Mouse (Mus musculus) lung, embryonic 14.5 days (tissue): ENCODE measurements around the gene Nefh. TPM values are rescaled to one million over a fixed set of nuclear protein-coding genes. Genes with fewer than 3 reads are reported as not detected.
A peak's percentile ranks its signal among the peaks of the same experiment; 100 is the strongest.

Source experiments
- ATAC-seq: fragments of 200-750 bp; cut with Nextera tagmentation; 2 replicates; pipeline ENCODE4 v1.8.0; 2017; ENCODE audit warnings: mild to moderate bottlenecking, moderate TSS enrichment, moderate library complexity; ENCODE audit not compliant: insufficient read depth
- DNase-seq: peaks from one replicate; pipeline ENCODE4 v3.0.0-alpha.2; 2015
- H3K27ac ChIP-seq: fragments of 300-500 bp; sonication (generic); 2 replicates; pipeline ENCODE4 v1.5.1; 2014; ENCODE audit warnings: low read depth, mild to moderate bottlenecking, moderate library complexity
- H3K27me3 ChIP-seq: fragments of 300-500 bp; sonication (generic); 2 replicates; pipeline ENCODE4 v1.6.1; 2014; ENCODE audit warnings: low read length, control low read depth; ENCODE audit not compliant: insufficient read depth
- H3K36me3 ChIP-seq: fragments of 300-500 bp; sonication (generic); 2 replicates; pipeline ENCODE4 v1.6.1; 2014; ENCODE audit warnings: control low read depth; ENCODE audit not compliant: insufficient read depth
- H3K4me1 ChIP-seq: fragments of 300-500 bp; sonication (generic); 2 replicates; pipeline ENCODE4 v1.6.1; 2014; ENCODE audit warnings: antibody characterized with exemption, control low read depth; ENCODE audit not compliant: insufficient read depth
- H3K4me2 ChIP-seq: fragments of 300-500 bp; sonication (generic); 2 replicates; pipeline ENCODE4 v1.6.1; 2014; ENCODE audit warnings: mild to moderate bottlenecking
- H3K4me3 ChIP-seq: fragments of 300-500 bp; sonication (generic); 2 replicates; pipeline ENCODE4 v1.5.1; 2014; ENCODE audit warnings: low read depth, low read length
- H3K9ac ChIP-seq: fragments of 300-500 bp; sonication (generic); 2 replicates; pipeline ENCODE4 v1.6.1; 2014
- H3K9me3 ChIP-seq: fragments of 300-500 bp; sonication (generic); 2 replicates; pipeline ENCODE4 v1.6.1; 2016; ENCODE audit warnings: low read depth, low read length, control low read depth
- CTCF ChIP-seq: IDR thresholded peaks from 2 replicates; pipeline ENCODE4 v1.5.1; 2016; ENCODE audit warnings: antibody characterized with exemption, low read depth
- WGBS: fragments of 180-500 bp; shearing (Covaris S2); extraction: QIAGEN DNeasy Blood & Tissue Kit; methylation state at CpG from one replicate; pipeline ENCODE4 v1.1.7; 2014; 5-methylcytosine and 5-hydroxymethylcytosine counted together
- polyA plus RNA-seq: library from polyadenylated mRNA; unstranded; fragments of >200 nt; fragmentation: Nextera tagmentation; extraction: Ambion mirVana; gene quantifications from 2 replicates; pipeline ENCODE4 v1.2.1, GENCODE M21; 2014

Gene Nefh
- polyA plus RNA-seq, 1 experiment from 2014 or later: 0.36 TPM

DNA sequence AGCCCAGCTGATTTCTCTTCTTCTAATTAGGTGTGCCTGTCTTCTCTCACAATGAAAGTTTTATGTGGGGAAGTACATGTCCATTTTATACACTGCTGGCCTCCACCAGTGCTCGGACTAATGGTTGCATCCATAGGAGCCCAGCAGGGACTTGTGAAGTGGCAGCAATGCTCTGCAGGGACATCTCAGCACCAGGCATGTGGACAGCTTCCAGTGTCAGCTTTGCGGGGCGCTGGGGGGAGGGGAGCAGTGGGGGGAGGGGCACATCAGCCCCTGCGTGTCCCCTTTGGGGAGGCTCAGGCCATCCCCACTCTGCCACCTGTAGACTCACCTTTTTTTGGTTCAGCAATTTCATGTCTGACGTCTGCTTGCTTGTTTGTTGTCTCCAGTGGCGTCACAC lies 5.5 kb upstream of the Nefh start:
- TF ChIP-seq CTCF: no peak
- Histone ChIP-seq H3K4me2 (no peak overlapping the region), H3K36me3 (no peaks in the 10 kb centered on the region), H3K4me3 (no peak overlapping the region), H3K27me3 (peaks cover 37% of the 10 kb centered on the region), H3K4me1 (no peaks in the 10 kb centered on the region), H3K9me3 (no peaks in the 10 kb centered on the region), H3K9ac (no peak overlapping the region), H3K27ac (no peak overlapping the region)
- DNase-seq (peak; percentile 25), ATAC-seq (no peak)
- 5% methylated on average over 6 of the region's 6 CpGs for WGBS

DNA sequence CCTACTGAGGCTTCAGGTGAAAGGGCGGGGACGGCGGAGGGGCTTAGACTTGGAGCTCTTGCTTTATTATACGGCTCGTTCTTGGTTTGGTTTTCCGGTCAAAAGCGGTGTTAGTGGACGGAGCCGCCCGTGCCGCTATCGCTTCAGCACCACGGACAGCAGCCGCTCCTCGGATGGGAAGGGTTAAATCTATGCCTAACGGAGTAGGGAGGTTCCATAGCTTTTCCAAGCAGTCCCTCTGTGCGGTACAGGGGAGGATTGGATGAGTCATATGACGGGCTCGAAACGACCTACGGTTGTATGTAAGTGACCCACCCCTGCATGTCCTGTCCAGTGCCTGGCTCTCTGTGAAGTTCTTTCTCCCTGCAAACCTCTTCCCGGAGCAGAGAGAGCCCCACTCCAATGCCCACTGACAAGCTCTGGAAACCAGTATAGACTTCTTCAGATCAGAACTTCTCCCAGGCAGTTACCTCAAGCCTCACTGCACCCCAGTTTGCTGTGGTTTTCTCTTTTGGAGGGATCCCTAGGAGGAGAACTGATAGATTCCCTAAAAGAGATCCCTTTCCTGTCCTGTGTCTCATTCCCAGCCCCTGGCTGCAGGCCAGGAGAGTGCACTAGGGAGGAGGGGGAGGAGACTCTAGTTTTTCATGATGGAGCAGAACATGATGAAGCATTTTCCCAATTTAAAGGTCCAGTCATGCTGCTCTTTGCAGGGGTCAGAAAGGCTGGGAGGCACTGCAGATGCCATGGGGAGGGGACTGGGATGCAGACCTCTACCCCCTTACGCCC lies 1.6 kb upstream of the Nefh start:
- H3K27ac ChIP-seq: no peak overlapping the region
- peak; percentile 92 for DNase-seq
- ATAC-seq: peak; percentile 43; the same call in 1 of the 2 replicates
- peaks cover 72% of the 10 kb centered on the region for H3K27me3 ChIP-seq
- 6% methylated on average over 23 of the region's 23 CpGs for WGBS
- no peak overlapping the region for H3K4me3 ChIP-seq
- H3K36me3 ChIP-seq: no peaks in the 10 kb centered on the region
- no peak overlapping the region for H3K9ac ChIP-seq
- no peak overlapping the region for H3K4me2 ChIP-seq
- H3K9me3 ChIP-seq: no peaks in the 10 kb centered on the region
- TF ChIP-seq CTCF: no peak
- peaks cover 6% of the 10 kb centered on the region; the same call in 1 of the 2 replicates for H3K4me1 ChIP-seq

DNA sequence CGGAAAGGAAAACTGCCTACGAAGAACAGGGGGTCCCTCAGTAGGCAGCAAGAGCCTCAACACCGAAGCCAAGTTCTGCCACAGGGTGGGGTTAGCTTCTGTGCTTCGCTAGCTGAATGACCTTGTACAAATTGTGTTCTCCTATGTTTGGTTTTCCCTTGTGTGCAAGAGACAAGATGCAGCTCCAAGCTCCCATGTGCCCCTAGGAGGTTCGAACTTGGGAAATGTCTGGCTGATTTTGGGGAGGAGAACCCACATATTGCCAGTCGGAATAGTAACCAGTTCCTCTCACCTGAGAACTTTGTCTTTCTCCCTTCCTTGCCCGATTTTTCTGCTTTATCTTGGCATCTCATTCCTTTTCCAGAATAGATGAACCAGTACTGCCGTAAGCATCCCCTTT lies 928 bp upstream of the Nefh start:
- Histone ChIP-seq H3K36me3 (no peaks in the 10 kb centered on the region), H3K27ac (no peak overlapping the region), H3K27me3 (peaks cover 72% of the 10 kb centered on the region), H3K4me3 (no peak overlapping the region), H3K9ac (no peak overlapping the region), H3K9me3 (no peaks in the 10 kb centered on the region), H3K4me1 (peaks cover 6% of the 10 kb centered on the region; the same call in 1 of the 2 replicates), H3K4me2 (no peak overlapping the region)
- no peak for TF ChIP-seq CTCF
- no peak for ATAC-seq
- WGBS: 37% methylated on average over 8 of the region's 8 CpGs
- no peak for DNase-seq

DNA sequence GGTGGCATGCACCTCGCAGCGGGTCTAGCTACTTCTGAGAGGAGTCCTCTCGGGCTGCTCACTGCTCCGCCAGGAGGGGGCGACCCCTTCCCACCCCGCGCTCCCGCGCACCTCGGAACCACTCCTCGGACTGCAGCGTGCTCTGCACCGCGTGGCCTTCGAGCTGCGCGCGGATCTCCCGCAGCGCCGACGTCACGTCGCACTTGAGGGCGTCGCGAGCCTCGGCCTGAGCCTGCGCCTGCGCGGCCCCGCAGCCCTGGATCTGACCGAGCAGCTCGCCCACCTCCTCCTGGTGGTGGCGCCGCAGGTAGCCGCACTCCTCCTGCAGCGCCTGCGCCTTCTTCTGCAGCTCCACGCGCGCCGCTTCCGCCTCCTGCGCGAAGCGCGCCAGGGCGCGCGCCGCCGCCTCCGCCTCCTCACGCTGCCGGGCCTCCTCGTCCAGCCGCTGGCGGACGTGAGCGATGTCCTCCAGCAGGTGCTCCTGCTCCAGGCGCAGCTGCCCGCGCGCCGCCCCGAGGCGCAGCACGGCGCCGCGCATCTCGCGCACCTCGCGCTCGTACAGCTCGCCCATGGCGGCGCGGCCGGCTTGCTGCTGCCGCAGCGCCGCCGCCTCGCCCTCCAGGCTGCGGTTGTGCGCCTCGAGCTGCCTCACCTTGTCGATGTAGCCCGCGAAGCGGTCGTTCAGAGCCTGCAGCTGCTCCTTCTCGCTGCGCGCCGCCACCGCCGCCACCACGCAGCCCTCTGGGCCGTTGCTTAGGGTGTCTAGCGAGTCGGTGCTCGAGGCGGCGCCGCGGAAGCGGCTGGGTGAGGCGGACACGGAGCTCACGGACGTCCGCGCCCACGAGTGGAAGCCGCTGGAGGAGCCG lies 684 bp downstream of the Nefh start:
- peak; percentile 70 for DNase-seq
- Histone ChIP-seq H3K36me3 (no peaks in the 10 kb centered on the region), H3K9ac (peak overlapping the region; percentile 6; the same call in 1 of the 2 replicates), H3K27me3 (peaks cover 64% of the 10 kb centered on the region), H3K4me2 (peak overlapping the region; percentile 81), H3K4me1 (peaks cover 6% of the 10 kb centered on the region; the same call in 1 of the 2 replicates), H3K9me3 (no peaks in the 10 kb centered on the region), H3K27ac (no peak overlapping the region), H3K4me3 (peak overlapping the region; percentile 45)
- WGBS: under 1% methylated on average over 113 of the region's 120 CpGs
- peak; percentile 38; the same call in 1 of the 2 replicates for TF ChIP-seq CTCF
- peak; percentile 56 for ATAC-seq

DNA sequence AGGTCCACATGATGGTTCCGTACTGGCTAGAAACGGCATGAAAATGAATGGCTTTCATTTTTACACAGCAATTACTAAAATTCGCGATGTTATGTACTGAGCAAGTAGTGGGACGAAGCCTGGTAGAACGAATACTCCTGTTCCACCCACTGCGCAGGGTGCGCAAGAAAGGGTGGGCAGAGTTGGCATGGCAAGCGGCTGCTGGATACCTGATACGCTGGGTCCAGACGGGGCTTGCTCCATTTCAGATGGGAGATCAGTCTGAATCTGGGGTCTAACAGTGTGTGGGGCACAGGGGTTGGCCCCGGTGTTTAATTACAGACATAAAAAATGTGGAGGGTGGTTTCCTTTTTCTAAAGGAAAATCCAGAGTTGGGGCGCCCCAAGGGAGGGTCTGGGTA lies 1.3 kb downstream of the Nefh start:
- Histone ChIP-seq H3K9ac (no peak overlapping the region), H3K27ac (no peak overlapping the region), H3K4me2 (peak overlapping the region; percentile 81), H3K36me3 (no peaks in the 10 kb centered on the region), H3K27me3 (peaks cover 60% of the 10 kb centered on the region), H3K4me1 (peaks cover 6% of the 10 kb centered on the region; the same call in 1 of the 2 replicates), H3K9me3 (no peaks in the 10 kb centered on the region), H3K4me3 (peak overlapping the region; percentile 45)
- no peak for DNase-seq
- no peak for ATAC-seq
- TF ChIP-seq CTCF: no peak
- 44% methylated on average over 13 of the region's 13 CpGs for WGBS

DNA sequence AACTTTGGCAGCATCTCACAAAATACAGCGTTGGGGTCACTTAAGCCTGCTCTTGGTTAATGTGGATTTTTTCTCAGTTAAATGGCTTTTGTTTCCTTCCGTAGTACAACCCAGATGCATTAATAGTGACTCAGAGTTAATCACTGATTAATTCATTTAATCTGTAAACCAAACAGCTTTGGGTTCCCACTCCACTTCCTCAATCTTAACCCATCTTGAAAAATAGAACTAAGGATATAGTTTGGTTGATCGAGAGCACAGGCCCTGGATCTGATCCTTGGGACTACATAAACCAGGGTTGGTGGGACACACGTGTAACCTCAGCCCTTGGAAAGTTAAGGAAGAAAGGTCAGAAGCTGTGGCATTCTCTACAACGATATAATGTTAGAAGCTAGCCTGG lies 11.6 kb downstream of the Nefh start:
- no peak for TF ChIP-seq CTCF
- ATAC-seq: no peak
- H3K9me3 ChIP-seq: no peaks in the 10 kb centered on the region
- no peaks in the 10 kb centered on the region for H3K4me1 ChIP-seq
- H3K4me3 ChIP-seq: no peak overlapping the region
- H3K27me3 ChIP-seq: no peaks in the 10 kb centered on the region
- WGBS: 80% methylated on average over 5 of the region's 5 CpGs
- H3K4me2 ChIP-seq: no peak overlapping the region
- H3K27ac ChIP-seq: no peak overlapping the region
- no peaks in the 10 kb centered on the region for H3K36me3 ChIP-seq
- DNase-seq: no peak
- no peak overlapping the region for H3K9ac ChIP-seq
